ENCODE assay signal across 22 mouse cellular contexts in the genomic region with DNA sequence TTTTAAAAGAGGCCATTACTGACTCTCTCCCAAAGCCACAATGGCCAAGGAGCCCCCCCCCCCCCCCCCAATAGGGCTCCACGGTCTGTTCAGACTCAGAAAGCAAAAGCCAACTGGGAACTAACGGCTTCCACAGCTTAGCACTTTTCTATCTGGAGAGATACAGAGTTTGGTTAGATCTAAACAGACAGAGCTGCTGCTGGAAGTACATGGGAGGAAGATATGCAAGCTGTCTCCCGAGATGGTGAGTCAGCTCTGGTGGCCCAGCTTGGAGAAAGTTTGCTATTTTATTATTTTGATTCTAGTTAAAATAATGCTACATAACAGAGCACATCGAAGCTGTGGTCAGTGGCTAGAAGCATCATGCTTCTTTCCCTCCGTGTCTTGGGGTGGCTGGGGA.
DNase-seq lines count a peak whose midpoint lies in the region; ATAC-seq lines count a peak whose summit lies in the region.
"Had no signal": no experiment of that assay in that cellular context is flagged by ENCODE, and none has a peak within 500 bp of the region (broad histone marks: within the 10 kb centered on the region; RNA-seq: fewer than 3 reads in every experiment).

No protein-coding gene starts in this region.

- peak; percentile 82 for ATAC-seq in frontal cortex, adult (ENCODE audit: low TSS enrichment)
- ATAC-seq: activated CD4-positive, CD25-positive, alpha-beta regulatory T cell, adult 4 months; CD4-positive, CD25-positive, alpha-beta regulatory T cell, adult 4 months; forebrain, embryonic 14.5 days; forebrain, embryonic 16.5 days; Patski had no signal

- no peak for DNase-seq in frontal cortex, postnatal 25 days (ENCODE audit: low spot score in 2 of 2)
- peak; percentile 9 for DNase-seq in layer of hippocampus, adult 9-11 months
- no peak for DNase-seq in layer of hippocampus, adult 9-10 months (ENCODE audit: low spot score)
- DNase-seq in right cerebral cortex, adult 18-20 months, result peak; percentile 40
- no peak for DNase-seq in right cerebral cortex, postnatal 4 days
- DNase-seq: adrenal gland, adult 8-10 months; adrenal gland, postnatal 14 days; adrenal gland, postnatal 36 days; B cell, adult 2 months; cerebellum, adult 11 months; cerebellum, adult 18-20 months; cerebellum, adult 8-10 months; cerebellum, adult 9-11 months; cerebellum, postnatal 14 days; cerebellum, postnatal 36 days; embryo, embryonic 11 days had no signal

Comparison
In these comparisons a context has a peak if more than half of its experiments do, and no peak if none do; other contexts are left out.
1. DNase-seq: peak in layer of hippocampus, adult 9-11 months (single experiment) and right cerebral cortex, adult 18-20 months (single experiment); none in frontal cortex, postnatal 25 days (0 of 2), layer of hippocampus, adult 9-10 months (single experiment) and right cerebral cortex, postnatal 4 days (single experiment).